Mouse (Mus musculus) layer of hippocampus, adult 11-12 months (tissue): ENCODE measurements around the gene Pde4d.

Source experiments
- DNase-seq: peaks from one replicate; pipeline ENCODE4 v3.0.0; 2022; ENCODE audit warnings: low spot score

Pde4d gene

DNA sequence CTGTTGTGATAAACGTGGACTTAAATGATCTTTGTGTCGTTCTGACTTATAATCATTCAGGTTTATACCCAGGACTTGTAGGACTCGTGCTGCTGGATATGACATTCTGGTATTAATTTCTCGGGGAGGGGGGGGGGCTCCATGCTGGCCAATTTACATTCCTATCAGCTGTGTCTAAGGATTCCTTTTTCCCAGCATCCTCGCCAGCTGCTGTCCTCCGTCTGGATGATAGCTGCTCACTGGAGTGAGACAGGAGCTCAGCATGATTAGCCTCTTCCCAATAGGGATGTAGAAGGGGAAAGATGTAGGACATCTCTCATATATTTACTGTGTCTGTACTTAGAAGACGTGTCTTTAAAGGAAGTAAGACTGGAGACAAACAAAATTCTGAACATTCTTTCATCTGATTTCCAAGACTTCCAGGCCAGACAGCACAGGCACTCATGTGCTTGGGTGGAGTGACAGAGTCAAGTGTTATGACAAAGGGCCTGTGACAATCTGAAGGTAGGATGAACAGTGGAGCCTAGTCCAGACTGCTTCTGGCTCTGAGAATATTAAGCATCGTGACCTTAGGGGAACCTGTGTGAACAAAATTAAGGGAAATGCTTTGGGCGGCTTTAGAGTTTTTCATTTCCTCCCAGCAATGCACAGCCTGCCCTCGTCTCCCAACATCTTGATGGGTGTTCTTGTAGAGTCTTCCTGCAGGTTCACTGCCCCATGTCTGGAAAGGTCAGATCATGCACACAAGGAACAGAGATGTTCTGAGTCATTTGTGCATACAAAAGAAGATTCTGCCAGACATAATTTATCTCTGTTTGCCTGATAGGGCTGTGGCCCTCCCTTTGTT, 1215.4 kb downstream of the Pde4d start:
- no peak for DNase-seq

DNA sequence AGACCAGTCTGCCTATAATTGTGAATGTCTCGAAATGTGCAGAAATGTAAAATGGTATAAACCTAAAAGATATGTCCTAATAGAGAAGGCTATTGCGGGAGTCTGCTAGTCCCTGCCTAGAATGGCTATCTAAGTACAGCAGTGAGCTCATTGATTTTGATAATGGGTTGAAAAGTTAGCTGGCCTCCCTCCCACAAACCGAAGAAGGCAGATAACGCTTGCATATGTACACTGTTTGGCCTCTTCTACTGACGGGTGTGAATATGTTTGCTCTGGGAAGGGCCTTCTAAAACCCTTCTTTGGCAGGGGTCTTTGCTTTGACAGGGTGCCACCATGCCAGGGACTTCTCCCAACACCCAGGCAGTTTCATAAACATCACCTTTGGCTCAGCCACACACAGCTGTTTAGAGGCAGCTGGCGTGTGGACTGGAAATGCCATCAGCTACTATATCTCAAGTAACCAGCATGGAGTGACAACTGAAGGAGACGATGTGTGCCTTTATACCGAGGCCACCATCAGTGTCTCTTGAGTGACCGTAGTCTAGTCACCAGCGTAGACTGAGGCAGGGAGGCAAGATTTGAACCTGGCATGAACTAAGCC, 1216.2 kb downstream of the Pde4d start:
- DNase-seq = no peak

DNA sequence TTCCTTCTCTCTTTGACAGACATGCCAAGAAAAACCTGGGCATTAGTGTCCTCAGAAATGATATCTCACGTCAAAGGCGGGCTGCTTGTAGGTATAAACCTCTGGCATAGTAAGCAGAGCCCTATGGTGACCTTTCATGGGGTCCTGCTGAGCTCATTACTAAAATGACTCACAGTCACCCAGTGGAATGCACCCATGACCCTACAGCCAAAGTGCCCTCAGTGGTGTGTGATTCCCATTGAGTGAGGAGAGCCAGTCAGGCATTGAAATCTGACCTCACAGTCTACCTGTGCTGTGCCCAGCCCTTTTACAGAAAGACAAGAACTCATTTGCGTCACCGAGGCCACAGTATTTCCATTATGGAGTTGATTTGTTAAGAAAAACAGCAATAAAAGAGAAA, 1220.2 kb downstream of the Pde4d start:
- DNase-seq = no peak

DNA sequence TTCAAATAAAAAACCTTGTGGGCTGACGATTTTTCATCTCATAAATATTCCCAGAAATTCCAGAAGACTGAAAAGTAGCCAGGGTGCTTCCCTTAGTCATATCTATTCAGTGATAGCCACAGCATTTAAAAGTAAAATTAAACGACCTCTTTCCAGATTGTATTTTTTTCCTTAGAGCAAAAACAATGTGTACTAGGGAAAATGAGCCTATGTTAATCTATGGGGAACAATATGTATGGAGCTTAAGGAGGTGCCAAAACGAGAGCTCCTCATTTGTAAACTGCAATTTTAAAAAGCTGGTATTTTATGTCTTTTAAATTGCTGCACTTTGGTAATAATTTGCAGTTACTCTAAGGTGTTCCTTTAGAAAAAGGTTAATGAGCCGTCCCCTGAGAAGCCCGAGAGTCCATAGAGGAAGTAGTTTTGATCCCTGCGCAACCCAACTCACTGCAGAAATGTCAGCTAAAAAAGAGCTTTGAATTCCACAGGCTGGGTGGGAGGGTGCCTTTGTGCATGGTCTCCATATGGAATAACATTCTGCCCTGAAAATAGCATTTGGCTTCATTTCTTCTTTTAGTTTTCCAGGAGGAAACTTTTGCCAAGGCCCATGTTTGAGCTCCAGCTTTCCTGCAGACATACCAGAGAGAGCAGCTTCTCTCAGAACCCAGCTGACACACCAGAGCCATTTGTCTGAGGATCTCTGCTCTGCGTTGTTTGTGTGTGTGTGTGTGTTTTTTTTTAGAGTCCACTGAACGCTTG, 1222.0 kb downstream of the Pde4d start:
- DNase-seq = peak; percentile 57

DNA sequence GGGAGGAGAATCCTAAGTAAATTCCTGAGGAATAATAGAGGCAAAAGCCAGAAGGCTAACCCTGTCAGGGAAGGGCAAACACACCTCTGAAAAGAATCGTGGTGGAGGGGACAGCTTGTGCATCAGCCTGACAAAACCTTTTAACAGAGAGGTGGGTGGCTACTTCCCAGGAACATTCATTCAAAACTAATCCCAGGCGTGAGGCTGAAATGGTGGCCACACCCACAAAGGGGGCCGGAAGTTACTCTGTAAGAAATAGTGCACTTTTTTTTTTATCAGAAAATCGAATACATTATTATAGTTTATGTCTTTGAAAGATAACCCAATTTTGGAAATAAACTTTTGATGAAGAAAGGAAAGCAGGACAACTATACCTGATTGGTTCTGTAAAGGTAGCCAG, 1227.3 kb downstream of the Pde4d start:
- DNase-seq = no peak

DNA sequence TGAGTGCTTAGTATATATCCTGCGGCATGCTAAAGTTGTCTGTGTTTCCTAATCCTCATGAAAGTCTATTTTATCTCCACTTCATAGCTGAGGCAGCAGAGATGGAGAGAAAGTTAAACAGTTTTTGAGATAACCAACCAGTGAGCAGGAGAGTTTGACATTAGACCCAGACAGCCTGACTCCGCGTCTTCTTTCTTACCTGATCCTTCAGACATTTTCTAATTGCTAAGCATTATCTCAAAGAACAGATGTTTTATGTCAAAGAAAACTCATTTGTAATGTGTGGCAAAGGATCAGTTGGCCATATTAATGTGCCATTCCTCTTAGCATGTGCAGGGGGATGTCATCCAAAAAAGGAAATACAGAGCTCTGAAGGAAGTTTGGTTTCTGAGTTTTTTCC, 1227.9 kb downstream of the Pde4d start:
- DNase-seq = no peak

DNA sequence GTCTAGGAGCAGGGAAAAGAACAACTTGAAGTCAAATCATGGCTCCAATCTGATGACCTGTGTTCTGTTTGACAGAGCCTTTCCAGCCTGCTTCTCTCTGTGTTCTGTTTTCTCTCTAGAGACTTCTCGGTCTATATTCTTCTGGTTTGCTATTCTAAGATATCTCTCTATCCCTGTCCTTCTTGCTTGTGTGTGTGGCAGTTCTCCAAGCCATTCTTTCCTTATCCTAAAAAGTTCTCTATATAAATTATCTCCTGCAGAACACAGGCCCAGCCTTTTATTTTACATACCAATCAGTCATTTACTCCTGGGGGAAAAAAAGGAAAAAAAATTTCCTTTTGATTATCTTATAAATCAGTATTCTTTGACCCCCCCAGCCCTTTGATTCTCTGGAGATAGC, 1229.2 kb downstream of the Pde4d start:
- DNase-seq = no peak

DNA sequence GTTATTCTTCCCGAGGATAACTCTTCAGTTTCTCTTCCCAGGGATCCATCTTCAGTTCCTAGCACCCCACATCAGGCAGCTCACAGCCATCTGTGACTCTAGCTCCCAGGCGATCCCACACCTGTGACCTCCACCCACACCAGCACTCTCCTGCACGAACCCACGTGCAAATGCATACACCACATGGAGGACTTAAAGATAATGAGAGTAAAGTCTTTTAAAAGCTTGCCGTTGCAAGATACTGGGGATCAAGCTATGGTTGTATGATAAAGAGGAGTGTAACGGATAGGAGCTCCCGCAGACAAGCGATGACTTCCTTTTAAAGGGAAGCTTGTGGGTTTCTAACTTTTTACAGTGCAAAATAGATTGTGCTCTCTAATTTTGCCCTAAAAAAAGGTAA, 1230.5 kb downstream of the Pde4d start:
- no peak for DNase-seq

DNA sequence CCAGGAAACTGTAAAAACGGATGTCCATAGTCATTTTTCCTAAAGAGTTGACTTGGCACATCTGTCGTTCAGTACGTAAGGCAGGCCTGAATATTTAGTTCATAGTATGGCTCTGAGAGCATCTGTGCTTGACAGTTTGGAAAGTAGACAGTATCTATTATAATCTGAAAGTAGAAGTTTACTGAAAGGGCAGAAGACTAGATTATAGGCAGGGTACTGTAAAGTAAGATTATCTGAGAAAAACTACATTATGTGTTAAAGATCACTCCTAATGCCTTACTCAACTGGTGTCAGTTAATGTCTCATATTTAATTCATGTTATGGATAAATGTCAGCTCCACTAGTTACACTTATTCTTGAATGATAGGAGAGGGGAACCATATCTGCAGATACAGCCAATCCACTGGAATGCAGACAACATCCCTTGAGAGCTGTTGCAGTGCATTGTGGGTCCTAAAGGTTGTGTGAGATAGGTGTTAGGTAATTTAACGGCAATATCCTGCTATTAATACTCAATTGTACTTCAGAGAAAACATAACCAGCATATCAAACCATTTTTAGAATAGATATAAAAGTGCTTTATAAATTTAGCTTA, 1232.0 kb downstream of the Pde4d start:
- no peak for DNase-seq

DNA sequence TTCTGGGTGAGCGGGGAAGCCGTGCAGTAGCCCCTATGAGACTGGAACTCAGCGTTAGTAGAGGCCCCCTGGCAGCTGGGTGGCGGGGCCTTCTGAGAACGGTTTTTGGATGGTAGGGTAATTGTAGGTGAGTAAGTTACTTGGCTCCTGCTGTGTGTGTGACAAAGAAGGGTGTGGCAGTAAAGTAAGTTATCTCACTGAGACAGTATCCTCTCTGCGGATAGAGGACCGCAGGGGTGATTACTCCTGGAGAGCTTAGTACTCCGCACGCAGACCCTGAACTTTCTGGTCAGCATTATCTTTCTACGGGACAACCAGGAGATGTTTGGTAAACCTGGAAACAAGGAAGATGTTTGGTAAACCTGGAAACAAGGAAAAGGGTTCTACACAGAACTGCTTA, 1233.3 kb downstream of the Pde4d start:
- DNase-seq = no peak

DNA sequence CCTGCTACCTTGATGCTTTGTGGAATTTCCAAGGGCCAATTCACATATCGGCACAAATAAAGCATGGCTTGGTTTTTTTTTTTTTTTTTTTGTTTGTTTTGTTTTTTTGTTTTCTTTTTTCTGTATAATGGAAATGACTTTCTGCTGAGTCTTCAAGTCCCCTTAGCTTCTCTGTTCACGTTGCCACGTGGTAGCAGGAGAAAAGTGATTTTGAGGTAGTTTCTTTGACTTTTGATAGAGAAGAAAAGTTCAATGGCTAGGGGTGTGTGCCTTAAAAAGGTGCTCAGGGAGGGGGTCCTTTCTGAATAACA, 1235.2 kb downstream of the Pde4d start:
- no peak for DNase-seq

DNA sequence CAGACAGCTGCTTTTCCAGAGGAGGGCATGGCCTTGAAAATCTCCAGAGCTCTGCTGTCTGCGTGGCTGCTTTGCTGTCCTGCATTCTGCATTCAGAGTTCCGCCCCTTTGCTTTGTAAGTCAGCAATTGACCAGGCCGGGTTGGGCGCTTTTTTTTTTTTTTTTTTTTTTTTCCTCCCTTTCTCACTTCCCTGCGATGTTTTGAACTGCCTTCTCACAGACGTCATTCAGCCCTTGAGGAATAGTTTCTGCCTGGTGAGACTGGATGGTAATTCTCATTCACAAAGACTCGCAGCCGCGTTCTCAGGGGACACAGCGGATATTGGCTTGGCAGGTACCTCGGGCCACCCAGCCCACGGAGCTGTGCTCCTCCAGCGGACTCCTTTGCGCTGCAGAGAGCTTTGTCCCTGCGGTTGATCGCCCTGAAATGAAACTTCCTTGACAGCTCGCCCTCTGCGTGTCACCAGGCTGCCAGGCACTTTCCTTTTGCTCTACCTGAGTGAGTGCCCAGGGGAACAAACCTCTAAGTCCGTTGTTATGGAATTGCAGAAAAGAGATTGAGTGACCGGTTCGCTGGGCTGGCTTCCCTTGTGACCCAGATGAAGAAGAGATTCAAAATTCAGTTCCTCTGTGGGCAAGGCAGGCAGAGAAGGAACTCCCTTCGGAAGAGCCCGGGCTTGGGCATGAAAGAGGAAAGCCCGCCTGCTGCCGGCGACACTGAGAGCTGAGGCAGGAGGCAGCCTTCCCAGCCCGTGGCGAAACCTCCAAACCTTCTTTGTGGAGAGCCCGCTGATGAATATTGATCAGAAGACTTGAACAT, 1235.8 kb downstream of the Pde4d start:
- peak; percentile 33 for DNase-seq

DNA sequence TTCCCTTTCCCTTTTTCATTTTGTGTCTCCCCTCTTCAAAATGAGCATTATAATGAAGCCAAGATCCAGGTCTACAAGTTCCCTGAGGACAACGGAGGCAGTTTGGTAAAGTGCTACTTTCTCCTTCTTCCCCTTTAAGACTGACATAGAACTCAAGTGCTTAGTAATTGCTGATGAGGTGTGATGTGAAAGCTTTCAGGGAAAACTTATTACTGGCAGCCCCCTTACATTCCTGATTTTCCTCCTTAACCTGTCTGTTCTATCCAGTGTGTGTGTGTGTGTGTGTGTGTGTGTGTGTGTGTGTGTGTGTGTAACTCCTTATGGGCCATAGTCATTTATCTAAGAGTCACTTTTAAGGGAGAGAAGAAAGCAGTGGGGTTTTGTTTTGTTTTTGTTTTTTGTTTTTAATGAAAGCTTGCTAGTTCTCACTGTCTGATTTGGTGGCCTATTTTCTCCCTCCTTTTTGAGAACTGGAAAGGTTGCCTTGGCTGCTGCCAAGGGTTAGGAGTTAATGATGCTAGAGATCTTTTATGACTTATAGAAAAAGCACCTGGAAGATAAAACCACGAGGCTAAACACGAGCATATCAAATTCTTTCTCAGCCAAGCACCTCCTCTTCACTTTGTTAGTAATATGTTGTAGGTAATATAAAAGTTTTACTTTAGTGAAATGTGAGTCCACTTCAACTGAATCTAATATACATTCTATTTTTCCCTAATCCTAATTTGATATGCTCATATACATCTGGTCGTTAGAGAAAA, 1236.5 kb downstream of the Pde4d start:
- DNase-seq = no peak

DNA sequence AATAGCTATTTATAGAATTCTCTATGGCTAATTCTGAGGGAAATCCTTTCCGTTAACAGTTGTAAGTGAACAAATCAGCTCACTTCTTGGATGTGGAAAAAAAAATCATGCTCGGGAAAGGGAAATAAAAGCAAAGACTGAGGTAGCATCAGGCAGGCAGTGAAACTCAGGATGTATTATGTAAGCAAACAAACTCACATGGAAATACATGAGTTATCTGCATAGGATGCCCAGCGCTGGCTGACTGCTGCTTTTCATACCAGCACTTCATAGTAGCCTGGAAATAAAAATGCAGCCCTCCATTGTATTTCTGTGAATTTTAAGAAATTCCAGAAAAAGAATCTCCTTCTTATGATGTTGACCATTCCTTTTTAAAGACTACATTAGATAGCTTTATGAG, 1237.2 kb downstream of the Pde4d start:
- DNase-seq = no peak

DNA sequence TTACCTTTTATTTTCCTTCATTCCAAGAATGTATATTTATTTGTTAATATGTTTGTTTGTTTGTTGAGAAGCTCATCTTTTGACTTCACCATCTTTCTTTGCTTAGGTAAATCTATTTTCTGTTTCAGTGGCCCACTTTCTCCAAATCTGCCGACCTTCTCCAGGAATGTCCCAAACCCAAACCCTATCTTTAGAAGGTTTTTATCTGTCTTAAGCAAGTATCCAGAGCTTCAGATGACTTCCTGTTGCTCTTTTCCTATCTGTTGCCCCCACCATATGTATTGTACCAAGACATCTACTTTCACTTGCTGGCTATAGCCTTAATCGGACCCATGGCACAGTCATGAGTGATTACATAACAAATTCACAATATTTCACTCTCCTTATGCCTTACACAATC, 1238.4 kb downstream of the Pde4d start:
- DNase-seq = no peak

DNA sequence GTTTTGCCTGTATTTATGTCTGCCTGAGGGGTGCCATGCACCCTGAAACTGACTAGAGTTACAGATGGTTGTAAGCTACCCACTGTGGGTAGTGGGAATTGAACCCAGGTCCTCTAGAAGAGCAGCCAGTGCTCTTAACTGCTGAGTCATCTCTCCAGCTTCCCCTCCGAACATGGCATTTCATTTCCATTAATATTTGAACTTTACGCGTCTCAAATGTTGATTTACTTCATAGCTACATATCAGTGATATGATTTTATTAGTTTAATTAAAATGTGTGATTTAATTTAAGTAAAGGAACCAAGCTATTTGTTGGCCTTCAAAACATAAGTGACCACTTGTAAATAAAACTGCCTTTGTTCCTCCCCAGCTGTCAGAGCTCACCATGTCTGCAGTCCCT, 1239.4 kb downstream of the Pde4d start:
- no peak for DNase-seq

DNA sequence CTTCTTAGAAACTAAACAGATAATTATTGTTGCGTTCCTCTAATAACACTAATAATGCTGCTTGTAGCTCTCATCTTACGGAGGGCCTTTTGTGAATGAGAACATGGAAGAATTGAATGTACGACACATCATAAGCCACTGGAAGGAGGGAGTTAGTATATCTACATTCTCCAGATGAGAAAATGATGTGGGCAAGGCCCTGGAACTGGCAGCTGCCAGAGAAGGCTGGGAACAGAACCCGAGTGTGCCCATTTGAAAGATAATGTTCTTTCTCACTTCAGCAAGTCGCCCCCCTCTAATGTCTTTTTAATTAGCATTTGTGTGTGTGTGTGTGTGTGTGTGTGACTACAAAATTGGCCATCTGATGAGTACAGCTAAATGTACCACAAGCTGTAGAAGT, 1240.8 kb downstream of the Pde4d start:
- DNase-seq = no peak

DNA sequence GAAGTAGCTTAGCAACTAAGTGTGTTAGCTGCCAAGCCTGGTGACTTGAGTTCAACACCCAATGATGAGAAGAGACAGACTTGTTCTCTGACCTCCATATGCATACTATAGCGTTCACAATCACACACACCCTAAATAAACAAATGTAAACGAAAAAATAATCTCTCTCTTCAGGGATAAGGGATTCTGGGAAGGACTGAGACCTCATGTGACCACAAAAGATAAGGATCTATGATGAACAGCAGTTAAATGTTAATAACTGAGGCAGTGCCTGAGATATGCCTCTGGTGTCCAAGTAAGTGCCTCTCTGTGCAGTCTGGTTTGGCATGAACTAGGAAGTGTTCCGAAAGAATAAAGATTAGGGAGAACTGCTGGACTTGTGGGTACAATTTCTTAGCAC, 1243.1 kb downstream of the Pde4d start:
- no peak for DNase-seq

DNA sequence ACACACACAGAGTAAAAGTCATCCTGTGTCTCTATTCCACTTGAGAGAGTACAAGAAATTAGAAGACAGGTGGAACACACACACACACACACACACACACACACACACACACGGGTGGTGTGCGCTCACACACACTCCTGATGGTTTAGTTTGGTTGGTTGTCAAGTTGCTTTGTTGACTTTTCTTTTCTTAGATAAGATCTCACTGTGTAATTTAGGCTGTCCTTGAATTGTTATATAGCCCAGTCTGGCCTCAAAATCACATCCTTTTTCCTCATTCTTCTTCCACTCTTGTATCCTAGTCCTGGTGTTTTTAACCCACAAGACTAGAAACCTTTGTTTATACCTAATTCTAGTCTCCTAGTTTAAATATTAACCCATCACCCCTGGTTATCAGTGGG, 1244.0 kb downstream of the Pde4d start:
- DNase-seq = no peak

DNA sequence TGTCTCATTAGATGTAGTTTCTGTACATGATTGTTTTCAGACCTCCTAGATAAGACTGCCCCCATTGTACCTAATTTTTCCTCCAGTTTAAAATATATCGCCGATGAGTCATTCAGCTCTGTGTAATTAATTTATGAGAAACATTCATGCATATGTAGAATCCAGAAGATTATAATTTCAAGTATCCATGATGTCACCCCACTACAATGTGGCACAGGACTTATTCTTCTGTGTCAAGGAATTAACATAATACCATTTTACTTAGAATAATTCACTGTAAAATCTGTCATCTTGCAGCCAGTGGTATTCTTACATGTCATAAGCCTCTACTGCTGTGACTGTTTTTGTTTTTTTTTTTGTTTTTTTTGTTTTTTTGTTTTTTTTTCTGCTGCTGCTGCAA, 1244.5 kb downstream of the Pde4d start:
- DNase-seq = no peak

DNA sequence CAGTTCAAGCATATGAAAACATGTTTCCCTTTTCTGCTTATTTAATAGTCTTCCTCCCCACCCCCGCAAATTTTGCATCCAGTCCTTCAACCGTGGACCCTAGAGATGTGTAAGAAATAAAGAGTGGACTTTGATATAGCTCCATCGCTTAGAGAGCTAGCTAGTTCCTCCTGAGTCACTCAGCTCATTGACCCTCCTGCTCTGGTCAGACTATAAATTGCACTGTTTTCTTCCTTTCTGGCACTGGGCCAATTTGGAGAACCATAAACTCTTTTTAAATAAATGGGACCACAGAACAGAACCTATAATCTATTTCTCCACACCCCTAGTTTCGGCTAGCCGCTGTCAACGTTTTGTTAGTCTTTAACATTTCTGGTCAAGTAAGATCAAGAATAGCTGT, 1245.3 kb downstream of the Pde4d start:
- no peak for DNase-seq
